Mouse (Mus musculus): ENCODE measurements around the gene Lemd2. TPM values are rescaled to one million over a fixed set of nuclear protein-coding genes. Genes with fewer than 3 reads are reported as not detected.

Lemd2 gene
- polyA plus RNA-seq (2015; fragmentation: Illumina TruSeq; extraction: RNeasy Lipid Tissue Mini Kit (QIAGEN cat#74804); ENCODE audit: insufficient read depth, low replicate concordance), result 17.9 TPM

DNA sequence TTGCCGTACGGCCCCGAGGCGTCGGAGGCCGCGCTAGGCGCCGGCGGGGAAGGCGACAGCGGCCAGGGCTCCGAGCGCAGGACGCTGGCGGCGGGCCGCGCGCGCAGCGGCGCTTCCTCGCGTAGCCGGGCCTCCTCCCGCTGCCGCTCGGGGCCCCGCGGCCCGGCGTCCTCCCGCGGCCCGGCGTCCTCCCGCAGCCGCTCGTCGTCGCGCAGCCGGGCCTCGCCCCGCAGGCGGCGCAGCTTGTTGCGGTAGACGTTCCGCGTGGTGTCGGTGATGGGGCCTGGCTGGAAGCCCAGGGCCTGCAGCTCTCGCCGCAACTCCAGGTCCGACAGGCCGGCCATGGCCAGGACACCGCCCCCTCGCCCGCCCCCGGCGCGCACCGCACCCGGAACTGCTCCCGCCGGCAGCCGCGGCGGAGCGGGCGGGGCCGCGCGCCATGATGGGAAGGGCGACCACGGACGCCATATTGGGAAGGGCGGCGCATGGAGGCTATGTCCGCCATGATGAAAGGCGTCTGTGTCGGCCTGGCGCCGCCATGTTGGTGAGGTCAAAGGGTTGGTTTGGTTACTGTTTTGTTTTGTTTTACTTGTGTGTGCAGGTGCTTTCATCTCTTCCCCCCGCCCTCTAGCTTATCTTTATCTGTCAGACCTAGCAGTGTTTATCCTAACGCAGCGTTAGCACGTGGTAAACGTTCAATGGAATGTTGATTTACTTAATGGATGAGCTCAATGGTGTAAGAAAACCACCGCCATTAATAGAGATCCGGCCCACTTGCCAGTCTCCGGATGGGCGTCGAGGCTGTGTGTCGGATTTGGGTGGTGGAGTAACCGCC, at the start of gene Lemd2:
Gene Lemd2, minus strand, starts transcription at position 395 of the 835 bp plus-strand sequence.

DNA sequence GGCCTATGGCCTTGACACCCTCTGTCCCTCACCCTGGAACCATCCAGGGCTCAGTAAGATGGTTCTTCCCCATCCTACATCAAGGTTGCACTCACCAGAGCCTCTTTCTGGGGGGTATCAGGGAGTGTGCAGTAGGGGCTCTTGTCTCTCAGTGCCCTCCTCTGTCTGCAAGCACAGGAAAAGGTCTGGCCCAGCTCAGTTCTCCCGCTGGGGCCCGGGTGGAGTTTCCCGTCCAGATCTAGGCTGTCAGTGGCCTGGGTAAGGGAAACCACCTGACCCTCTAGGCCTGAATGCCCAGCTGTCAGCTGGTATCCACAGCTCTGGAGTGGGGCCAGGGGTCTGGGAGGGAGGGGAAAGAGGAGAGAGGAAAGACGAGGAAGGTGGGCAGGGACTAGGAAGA, 36.7 kb downstream of the Lemd2 start, which contains the start of gene Ip6k3:
Gene Ip6k3, minus strand, starts transcription at position 251 of the 400 bp plus-strand sequence.

Other genes with a start within 250 kb of the Lemd2 start
- gene Zbtb9, start 231.3 kb downstream of the Lemd2 start, polyA plus RNA-seq (2015; fragmentation: Illumina TruSeq; extraction: RNeasy Lipid Tissue Mini Kit (QIAGEN cat#74804); ENCODE audit: insufficient read depth, low replicate concordance), result 29.6 TPM
- gene Bak1, start 175.5 kb downstream of the Lemd2 start, polyA plus RNA-seq (2015; fragmentation: Illumina TruSeq; extraction: RNeasy Lipid Tissue Mini Kit (QIAGEN cat#74804); ENCODE audit: insufficient read depth, low replicate concordance), result 23.5 TPM
- 19.6 TPM for gene Itpr3, start 147.2 kb downstream of the Lemd2 start, polyA plus RNA-seq (2015; fragmentation: Illumina TruSeq; extraction: RNeasy Lipid Tissue Mini Kit (QIAGEN cat#74804); ENCODE audit: insufficient read depth, low replicate concordance)
- gene Uqcc2, start 70.6 kb downstream of the Lemd2 start, polyA plus RNA-seq (2015; fragmentation: Illumina TruSeq; extraction: RNeasy Lipid Tissue Mini Kit (QIAGEN cat#74804); ENCODE audit: insufficient read depth, low replicate concordance), result 41.2 TPM
- 0.44 TPM for gene Ip6k3, start 36.7 kb downstream of the Lemd2 start, polyA plus RNA-seq (2015; fragmentation: Illumina TruSeq; extraction: RNeasy Lipid Tissue Mini Kit (QIAGEN cat#74804); ENCODE audit: insufficient read depth, low replicate concordance)

Measured in spleen, adult 10 weeks (tissue).